Mouse (Mus musculus): Measurements from ENCODE around the gene Mrpl17. TPM values are rescaled to one million over a fixed set of nuclear protein-coding genes. Genes with fewer than 3 reads are reported as not detected.
"Not testable (repeated sequence)": the region's sequence is repeated elsewhere in the genome, so short reads cannot be mapped to it uniquely, and the experiment has no call there.

Mrpl17 gene
- total RNA-seq (2021) = 100 to 1,000 TPM; 155 to 199 TPM
- long read RNA-seq, experiment 1, full-length matches to known transcripts = 49 of 49 reads
- long read RNA-seq, experiment 1, partial matches to known transcripts = 0 of 49 reads
- long read RNA-seq, experiment 1, other reads (novel, unspliced or antisense) = 0 of 49 reads
- long read RNA-seq, experiment 2, full-length matches to known transcripts = 136 of 138 reads
- long read RNA-seq, experiment 2, partial matches to known transcripts = 0 of 138 reads
- long read RNA-seq, experiment 2, other reads (novel, unspliced or antisense) = 2 of 138 reads

- peak; percentile 99 to 100 for DNase-seq (ENCODE audit: low spot score in 2 of 2)
Observed at GRCm38 (mm10) chr7:105810877-105811489, at the start of gene Mrpl17. TSS of gene Mrpl17 (minus strand) at chr7:105811099.

- DNase-seq (ENCODE audit: low spot score in 2 of 2) = not testable (repeated sequence)
Observed at GRCm38 (mm10) chr7:105855718-105856560, 45.0 kb upstream of the Mrpl17 start.

GRCm38 (mm10) chr7:105824281-105824680, 13.4 kb upstream of the Mrpl17 start:
- DNase-seq (ENCODE audit: low spot score in 2 of 2) = no peak

- DNase-seq (ENCODE audit: low spot score in 2 of 2) = no peak
Observed at GRCm38 (mm10) chr7:105818483-105818882, 7.6 kb upstream of the Mrpl17 start.

GRCm38 (mm10) chr7:105816736-105817135, 5.8 kb upstream of the Mrpl17 start:
- no peak for DNase-seq (ENCODE audit: low spot score in 2 of 2)

- DNase-seq (ENCODE audit: low spot score in 2 of 2) = no peak
Observed at GRCm38 (mm10) chr7:105813326-105813725, 2.4 kb upstream of the Mrpl17 start.

- DNase-seq (ENCODE audit: low spot score in 2 of 2) = no peak
Observed at GRCm38 (mm10) chr7:105812566-105812965, 1.7 kb upstream of the Mrpl17 start.

GRCm38 (mm10) chr7:105811516-105811915, 617 bp upstream of the Mrpl17 start:
- no peak for DNase-seq (ENCODE audit: low spot score in 2 of 2)

- no peak for DNase-seq (ENCODE audit: low spot score in 2 of 2)
Observed at GRCm38 (mm10) chr7:105810280-105810876, 521 bp downstream of the Mrpl17 start.

- DNase-seq (ENCODE audit: low spot score in 2 of 2) = no peak
Observed at GRCm38 (mm10) chr7:105809836-105810235, 1.1 kb downstream of the Mrpl17 start.

GRCm38 (mm10) chr7:105808385-105808784, 2.5 kb downstream of the Mrpl17 start:
- DNase-seq (ENCODE audit: low spot score in 2 of 2) = no peak

- DNase-seq (ENCODE audit: low spot score in 2 of 2) = no peak
Observed at GRCm38 (mm10) chr7:105806716-105807115, 4.2 kb downstream of the Mrpl17 start.

GRCm38 (mm10) chr7:105806125-105806524, 4.8 kb downstream of the Mrpl17 start:
- DNase-seq (ENCODE audit: low spot score in 2 of 2) = no peak

GRCm38 (mm10) chr7:105803428-105803827, 7.5 kb downstream of the Mrpl17 start:
- DNase-seq (ENCODE audit: low spot score in 2 of 2) = no peak

GRCm38 (mm10) chr7:105802771-105803170, 8.1 kb downstream of the Mrpl17 start:
- no peak for DNase-seq (ENCODE audit: low spot score in 2 of 2)

- no peak for DNase-seq (ENCODE audit: low spot score in 2 of 2)
Observed at GRCm38 (mm10) chr7:105802312-105802711, 8.6 kb downstream of the Mrpl17 start.

- DNase-seq (ENCODE audit: low spot score in 2 of 2) = no peak
Observed at GRCm38 (mm10) chr7:105796972-105797371, 13.9 kb downstream of the Mrpl17 start.

- DNase-seq (ENCODE audit: low spot score in 2 of 2) = no peak
Observed at GRCm38 (mm10) chr7:105795759-105796366, 15.0 kb downstream of the Mrpl17 start.

GRCm38 (mm10) chr7:105793701-105794100, 17.2 kb downstream of the Mrpl17 start:
- no peak for DNase-seq (ENCODE audit: low spot score in 2 of 2)

GRCm38 (mm10) chr7:105791147-105791546, 19.8 kb downstream of the Mrpl17 start:
- no peak for DNase-seq (ENCODE audit: low spot score in 2 of 2)
